Mouse (Mus musculus): Measurements from ENCODE around the gene Lbx1.

DNA sequence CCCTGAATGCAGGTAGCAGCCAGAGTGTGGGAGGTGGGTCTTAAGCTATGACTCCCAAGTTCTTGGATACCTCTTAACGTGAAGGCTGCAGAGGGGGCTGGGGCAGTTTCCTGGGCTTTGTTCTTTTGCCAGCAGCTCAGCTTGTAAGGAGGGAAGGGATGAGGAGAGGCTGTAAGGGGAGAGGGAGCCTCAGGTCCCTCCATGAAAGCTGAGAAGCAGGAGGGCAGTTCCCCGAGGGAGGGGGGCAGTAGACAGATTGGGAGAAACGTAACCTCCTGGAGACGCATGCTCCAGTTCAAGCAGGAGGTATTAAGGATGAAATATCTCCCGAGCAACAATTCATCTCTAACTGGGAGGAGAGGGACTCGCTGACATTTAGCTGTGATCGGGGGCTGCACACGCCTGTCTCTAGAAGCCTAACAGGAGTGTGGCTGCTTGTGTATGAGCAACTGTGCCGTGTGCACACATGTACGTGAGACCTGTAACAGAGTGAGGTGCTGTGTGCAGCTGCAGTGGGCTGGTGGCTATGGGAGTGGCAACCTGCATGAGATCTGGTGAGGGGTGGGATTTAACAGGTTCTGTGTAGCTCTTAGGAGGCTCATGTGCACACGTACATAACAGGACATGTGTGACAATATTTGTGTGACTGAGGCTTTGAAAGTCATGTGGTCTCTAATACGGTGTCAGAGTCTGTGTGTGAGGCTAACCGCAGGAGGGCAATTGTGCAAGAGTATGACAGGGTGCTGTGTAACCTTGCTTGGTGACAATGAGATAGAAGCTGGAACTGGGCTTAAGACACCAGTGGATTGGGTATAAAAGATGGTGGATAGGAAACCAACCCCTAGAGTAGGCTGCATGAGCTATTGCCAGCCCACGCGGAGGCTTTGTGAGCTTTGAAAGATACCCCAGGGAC, 22.1 kb upstream of the Lbx1 start:
- TF ChIP-seq CTCF (IDR thresholded peaks at IDR 0.05; ENCODE audit: low read depth): no peak
- TF ChIP-seq EP300 (IDR thresholded peaks at IDR 0.05; ENCODE audit: low read depth): no peak
